Mouse (Mus musculus) lung, postnatal 4 days (tissue): Measurements from ENCODE around the gene Olfr1441.

ENCODE experiments used
- DNase-seq, 2 experiments: peaks; one replicate each; pipeline ENCODE4 v3.0.0; 2021

Olfr1441 gene

GRCm38 (mm10) chr19:12463722-12464035 lies 46.4 kb downstream of the Olfr1441 start:
- DNase-seq, result peak; percentile 71 to 72

- peak in 1 of 2 experiments; percentile 39 for DNase-seq
Observed at GRCm38 (mm10) chr19:12464127-12464526, 46.9 kb downstream of the Olfr1441 start.

- DNase-seq, result peak; percentile 55 to 56
Observed at GRCm38 (mm10) chr19:12464674-12465073, 47.4 kb downstream of the Olfr1441 start.

GRCm38 (mm10) chr19:12465530-12466144 lies 48.4 kb downstream of the Olfr1441 start:
- peak in 1 of 2 experiments; percentile 3 for DNase-seq

GRCm38 (mm10) chr19:12466204-12466603 lies 49.0 kb downstream of the Olfr1441 start:
- DNase-seq, result peak; percentile 72 to 78

DNA sequence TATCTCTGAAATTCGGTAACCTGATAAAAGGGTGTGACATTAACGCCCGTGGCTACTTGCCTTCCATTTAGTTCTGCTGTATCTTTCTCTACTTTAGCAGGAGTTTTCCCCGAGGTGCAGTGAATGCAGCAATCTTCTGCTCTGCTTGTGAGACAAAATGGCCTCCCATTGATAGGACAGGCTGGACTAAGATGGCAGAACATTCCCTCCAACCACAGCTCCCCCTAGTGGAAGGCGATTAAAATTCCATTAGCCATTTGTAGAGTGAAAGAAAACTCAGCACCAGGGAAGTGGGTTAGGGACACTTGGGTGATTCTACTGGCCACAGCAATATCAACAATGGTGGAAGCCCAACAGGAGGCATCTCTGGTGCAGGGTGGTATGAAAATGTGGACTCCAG lies 50.2 kb downstream of the Olfr1441 start:
- DNase-seq, result peak in 1 of 2 experiments; percentile 71

- DNase-seq, result peak in 1 of 2 experiments; percentile 22
Observed at GRCm38 (mm10) chr19:12471866-12472265, 54.6 kb downstream of the Olfr1441 start.

GRCm38 (mm10) chr19:12472381-12472976 lies 55.2 kb downstream of the Olfr1441 start:
- DNase-seq, result peak in 1 of 2 experiments; percentile 7
